Mouse (Mus musculus) lung, embryonic 16.5 days (tissue): ENCODE data around the gene Car12. TPM values are rescaled to one million over a fixed set of nuclear protein-coding genes. Genes with fewer than 3 reads are reported as not detected.
"Not testable (repeated sequence)": the region's sequence is repeated elsewhere in the genome, so short reads cannot be mapped to it uniquely, and the experiment has no call there.

ENCODE experiments used
- ATAC-seq: fragments of 200-750 bp; cut with Nextera tagmentation; 2 replicates; pipeline ENCODE4 v1.8.0; 2017; ENCODE audit warnings: low read depth, mild to moderate bottlenecking, moderate library complexity
- H3K27ac ChIP-seq: fragments of 300-500 bp; sonication (generic); 2 replicates; pipeline ENCODE4 v1.5.1; 2014; ENCODE audit warnings: mild to moderate bottlenecking, control low read depth, low read length
- H3K27me3 ChIP-seq: fragments of 300-500 bp; sonication (generic); 2 replicates; pipeline ENCODE4 v1.6.1; 2014; ENCODE audit warnings: low read depth, low read length, mixed read lengths; ENCODE audit not compliant: control insufficient read depth, insufficient read depth
- H3K36me3 ChIP-seq: fragments of 300-500 bp; sonication (generic); 2 replicates; pipeline ENCODE4 v1.6.1; 2014; ENCODE audit warnings: low read length; ENCODE audit not compliant: control insufficient read depth, insufficient read depth
- H3K4me1 ChIP-seq: fragments of 300-500 bp; sonication (generic); replicated peaks from 2 replicates; pipeline ENCODE4 v1.6.1; 2014; ENCODE audit warnings: low read length, mixed read lengths; ENCODE audit not compliant: control insufficient read depth, insufficient read depth
- H3K4me2 ChIP-seq: fragments of 300-500 bp; sonication (generic); 2 replicates; pipeline ENCODE4 v1.6.1; 2014; ENCODE audit warnings: low read depth, low read length, control low read depth
- H3K4me3 ChIP-seq: fragments of 300-500 bp; sonication (generic); 2 replicates; pipeline ENCODE4 v1.5.1; 2014; ENCODE audit warnings: mild to moderate bottlenecking, low read length, control low read depth
- H3K9ac ChIP-seq: fragments of 300-500 bp; sonication (generic); 2 replicates; pipeline ENCODE4 v1.6.1; 2014; ENCODE audit warnings: low read length, control low read depth
- H3K9me3 ChIP-seq: fragments of 300-500 bp; sonication (generic); 2 replicates; pipeline ENCODE4 v1.6.1; 2016; ENCODE audit warnings: low read length; ENCODE audit not compliant: control insufficient read depth
- WGBS: fragments of 180-500 bp; shearing (Covaris S2); extraction: QIAGEN DNeasy Blood & Tissue Kit; methylation state at CpG from one replicate; pipeline ENCODE4 v1.1.7; 2014; 5-methylcytosine and 5-hydroxymethylcytosine counted together
- polyA plus RNA-seq: library from polyadenylated mRNA; unstranded; fragments of >200 nt; fragmentation: Nextera tagmentation; extraction: Ambion mirVana; gene quantifications from 2 replicates; pipeline ENCODE4 v1.2.1, GENCODE M21; 2015

Car12 gene
- polyA plus RNA-seq, 1 experiment from 2014 or later, result 2.2 TPM

- not testable (repeated sequence) for H3K36me3 ChIP-seq, H3K27me3 ChIP-seq, H3K9ac ChIP-seq, H3K4me2 ChIP-seq, H3K4me1 ChIP-seq, ATAC-seq, H3K9me3 ChIP-seq, H3K4me3 ChIP-seq, H3K27ac ChIP-seq
- WGBS, result no CpG with 5 or more reads among the region's 3 CpGs
These were observed 71.1 kb downstream of the Car12 start for GRCm38 (mm10) chr9:66784552-66784951.

- no peaks in the 10 kb centered on the region for H3K9me3 ChIP-seq
- no peaks in the 10 kb centered on the region for H3K36me3 ChIP-seq
- H3K27ac ChIP-seq, result no peak overlapping the region
- no peak overlapping the region for H3K4me3 ChIP-seq
- no peak for ATAC-seq
- 13% methylated on average over 2 of the region's 2 CpGs for WGBS
- no peaks in the 10 kb centered on the region for H3K4me1 ChIP-seq
- no peaks in the 10 kb centered on the region for H3K27me3 ChIP-seq
- no peak overlapping the region for H3K9ac ChIP-seq
- no peak overlapping the region for H3K4me2 ChIP-seq
These were observed 74.3 kb downstream of the Car12 start for GRCm38 (mm10) chr9:66787821-66788220.

- Histone ChIP-seq H3K27me3 (no peaks in the 10 kb centered on the region), H3K27ac (peak overlapping the region; percentile 97), H3K36me3 (no peaks in the 10 kb centered on the region), H3K9me3 (no peaks in the 10 kb centered on the region), H3K4me1 (peaks cover 4% of the 10 kb centered on the region), H3K9ac (peak overlapping the region; percentile 75), H3K4me2 (peak overlapping the region; percentile 64), H3K4me3 (peak overlapping the region; percentile 68)
- peak; percentile 21; the same call in 1 of the 2 replicates for ATAC-seq
- 1% methylated on average over 43 of the region's 43 CpGs for WGBS
These were observed 81.4 kb downstream of the Car12 start for GRCm38 (mm10) chr9:66794629-66795463.

- H3K27ac ChIP-seq, result peak within 1 kb of the TSS; percentile 97
- H3K4me1 ChIP-seq, result peaks cover 4% of the 10 kb centered on the region
- ATAC-seq, result peak; percentile 97
- WGBS, result under 1% methylated on average over 40 of the region's 42 CpGs
- peak within 1 kb of the TSS; percentile 68 for H3K4me3 ChIP-seq
- peak within 1 kb of the TSS; percentile 64 for H3K4me2 ChIP-seq
- H3K9ac ChIP-seq, result peak within 1 kb of the TSS; percentile 75
- no peaks in the 10 kb centered on the region for H3K36me3 ChIP-seq
- no peaks in the 10 kb centered on the region for H3K9me3 ChIP-seq
- H3K27me3 ChIP-seq, result no peaks in the 10 kb centered on the region
These were observed 82.2 kb downstream of the Car12 start, which contains the start of gene Aph1b for GRCm38 (mm10) chr9:66795464-66796324. Aph1b (minus strand) TSS chr9:66795490.

GRCm38 (mm10) chr9:66796739-66797138, 83.3 kb downstream of the Car12 start, which contains the start of gene Gm10647:
Gm10647 (plus strand) TSS chr9:66797039.
- no peak for ATAC-seq
- Histone ChIP-seq H3K4me3 (peak within 1 kb of the TSS; percentile 68), H3K9me3 (no peaks in the 10 kb centered on the region), H3K27me3 (no peaks in the 10 kb centered on the region), H3K4me2 (peak within 1 kb of the TSS; percentile 64), H3K36me3 (no peaks in the 10 kb centered on the region), H3K27ac (peak within 1 kb of the TSS; percentile 97; the same call in 1 of the 2 replicates), H3K4me1 (peaks cover 4% of the 10 kb centered on the region), H3K9ac (peak within 1 kb of the TSS; percentile 75)
- 66% methylated on average over 5 of the region's 5 CpGs for WGBS

- no peaks in the 10 kb centered on the region for H3K4me1 ChIP-seq
- H3K4me2 ChIP-seq, result no peak overlapping the region
- no peak for ATAC-seq
- no peaks in the 10 kb centered on the region for H3K36me3 ChIP-seq
- 34% methylated on average over 12 of the region's 12 CpGs for WGBS
- no peak overlapping the region for H3K4me3 ChIP-seq
- H3K27me3 ChIP-seq, result peaks cover 4% of the 10 kb centered on the region
- H3K9ac ChIP-seq, result no peak overlapping the region
- H3K27ac ChIP-seq, result no peak overlapping the region
- no peaks in the 10 kb centered on the region for H3K9me3 ChIP-seq
These were observed 88.5 kb downstream of the Car12 start for GRCm38 (mm10) chr9:66801947-66802346.

GRCm38 (mm10) chr9:66805951-66806350, 92.5 kb downstream of the Car12 start:
- not testable (repeated sequence) for ATAC-seq, H3K27ac ChIP-seq, H3K36me3 ChIP-seq, H3K4me1 ChIP-seq, H3K9me3 ChIP-seq, H3K27me3 ChIP-seq, H3K9ac ChIP-seq
- H3K4me3 ChIP-seq, result peak overlapping the region; percentile 38
- 4% methylated on average over 30 of the region's 37 CpGs for WGBS
- H3K4me2 ChIP-seq, result peak overlapping the region; percentile 50

- H3K9me3 ChIP-seq, result no peaks in the 10 kb centered on the region
- H3K9ac ChIP-seq, result no peak overlapping the region
- no peaks in the 10 kb centered on the region; the same call in 1 of the 2 replicates for H3K27me3 ChIP-seq
- no peak overlapping the region for H3K4me2 ChIP-seq
- 45% methylated on average over 2 of the region's 2 CpGs for WGBS
- no peak overlapping the region for H3K4me3 ChIP-seq
- no peak overlapping the region for H3K27ac ChIP-seq
- no peak for ATAC-seq
- H3K4me1 ChIP-seq, result no peaks in the 10 kb centered on the region
- no peaks in the 10 kb centered on the region for H3K36me3 ChIP-seq
These were observed 99.9 kb downstream of the Car12 start for GRCm38 (mm10) chr9:66813392-66813791.
